Mouse (Mus musculus): ENCODE measurements around the gene Apol6. TPM values are rescaled to one million over a fixed set of nuclear protein-coding genes. Genes with fewer than 3 reads are reported as not detected.
"Not testable (repeated sequence)": the region's sequence is repeated elsewhere in the genome, so short reads cannot be mapped to it uniquely, and the experiment has no call there.

Gene Apol6
- total RNA-seq, 1 experiment from 2014 or later = not detected

DNA sequence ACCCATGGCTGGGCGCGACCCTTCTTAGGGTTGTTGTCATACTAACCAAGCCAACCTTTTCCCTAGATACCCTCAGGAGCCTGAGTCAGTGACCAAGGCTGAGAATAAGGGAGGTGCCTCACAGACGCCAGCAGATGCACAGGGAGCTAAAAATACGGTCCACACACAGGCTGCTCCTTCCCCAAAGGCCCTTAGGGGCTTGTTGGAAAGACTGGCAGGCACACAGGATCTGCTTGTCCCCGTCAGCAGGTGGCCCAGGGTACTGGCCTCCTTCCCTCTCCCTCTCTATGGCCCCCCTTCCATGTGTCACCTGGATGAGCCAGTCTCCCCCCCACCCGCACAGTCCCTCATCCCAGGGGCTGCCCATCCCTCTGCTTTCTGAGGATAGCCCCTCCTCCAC, 16.9 kb upstream of the Apol6 start:
- ATAC-seq (replicated peaks; ENCODE audit: insufficient number of reproducible peaks, low FRiP score, low TSS enrichment, poor library complexity, severe bottlenecking) = no peak

DNA sequence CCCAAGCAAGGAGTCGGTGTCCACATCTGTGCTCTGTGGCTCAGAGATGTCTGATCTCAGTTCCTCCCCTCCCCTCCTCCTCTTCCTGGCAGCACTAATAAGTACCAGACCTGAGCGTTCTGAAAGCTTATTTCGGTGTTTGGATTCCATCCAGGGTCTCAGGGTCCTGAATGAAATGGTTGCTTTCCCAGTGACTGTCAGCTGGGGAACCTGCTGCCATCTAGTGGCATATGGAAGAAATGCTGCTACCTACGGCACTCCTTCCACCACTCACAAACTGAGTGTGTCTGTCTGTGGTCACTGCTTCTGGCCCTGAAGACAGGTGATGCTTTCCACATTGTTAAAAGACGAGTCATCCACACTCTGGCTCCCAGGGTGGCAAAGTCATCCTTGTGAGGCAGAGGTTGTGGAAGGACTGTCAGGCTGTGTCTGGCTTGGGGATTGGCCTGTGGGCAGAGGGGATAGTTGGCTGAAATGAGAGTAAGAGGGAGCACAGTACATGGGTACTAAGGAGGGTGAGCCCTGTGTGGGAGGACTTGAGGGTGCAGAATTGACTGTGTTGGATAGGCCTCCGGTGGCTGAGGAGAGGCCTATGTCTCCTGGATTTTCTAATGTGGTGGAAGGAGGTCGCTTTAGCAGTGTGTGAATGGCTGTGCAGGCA, 15.1 kb upstream of the Apol6 start:
- ATAC-seq (replicated peaks; ENCODE audit: insufficient number of reproducible peaks, low FRiP score, low TSS enrichment, poor library complexity, severe bottlenecking) = peak; percentile 58

DNA sequence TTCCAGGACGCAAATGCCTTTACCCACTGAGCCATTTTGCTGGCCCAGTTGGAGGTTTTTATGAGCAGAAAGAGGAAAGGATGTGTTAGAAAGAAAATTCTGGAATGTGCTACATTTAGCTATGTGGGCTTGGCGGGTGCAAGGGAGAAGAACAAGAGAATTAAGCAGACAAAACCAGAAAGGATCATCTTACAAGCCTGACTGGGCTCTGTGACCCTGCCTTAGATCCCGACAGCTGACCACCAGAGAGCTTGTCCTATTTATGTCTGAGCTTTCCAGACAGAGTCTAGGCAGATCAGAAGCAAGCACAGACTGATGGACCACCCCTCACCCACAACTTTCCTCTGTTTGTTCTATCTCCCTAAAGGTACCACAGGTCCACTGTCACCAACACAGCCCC, 13.3 kb upstream of the Apol6 start:
- no peak for ATAC-seq (replicated peaks; ENCODE audit: insufficient number of reproducible peaks, low FRiP score, low TSS enrichment, poor library complexity, severe bottlenecking)

DNA sequence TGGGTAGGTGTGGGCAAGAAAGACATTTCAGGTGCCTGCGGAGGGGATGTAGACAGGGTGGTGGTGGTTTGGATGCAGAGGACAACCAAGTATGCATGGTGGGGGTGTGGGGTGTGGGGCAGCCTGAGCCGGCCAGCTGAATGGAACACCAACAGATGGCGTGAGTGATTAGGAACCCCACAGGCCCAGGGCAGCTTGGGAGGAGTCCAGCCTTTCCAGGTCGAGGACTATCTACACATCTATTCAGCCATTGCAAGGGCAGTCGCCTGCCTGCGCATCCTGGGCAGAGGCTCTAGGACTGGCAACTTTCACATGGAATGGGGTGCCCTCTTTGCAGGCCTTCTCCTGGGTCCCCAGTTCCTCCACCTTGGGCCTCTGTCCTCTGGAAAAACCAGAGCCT, 10.0 kb upstream of the Apol6 start:
- ATAC-seq (replicated peaks; ENCODE audit: insufficient number of reproducible peaks, low FRiP score, low TSS enrichment, poor library complexity, severe bottlenecking) = no peak

GRCm38 (mm10) chr15:77035643-77036042, 8.9 kb upstream of the Apol6 start:
- ATAC-seq (replicated peaks; ENCODE audit: insufficient number of reproducible peaks, low FRiP score, low TSS enrichment, poor library complexity, severe bottlenecking) = no peak

DNA sequence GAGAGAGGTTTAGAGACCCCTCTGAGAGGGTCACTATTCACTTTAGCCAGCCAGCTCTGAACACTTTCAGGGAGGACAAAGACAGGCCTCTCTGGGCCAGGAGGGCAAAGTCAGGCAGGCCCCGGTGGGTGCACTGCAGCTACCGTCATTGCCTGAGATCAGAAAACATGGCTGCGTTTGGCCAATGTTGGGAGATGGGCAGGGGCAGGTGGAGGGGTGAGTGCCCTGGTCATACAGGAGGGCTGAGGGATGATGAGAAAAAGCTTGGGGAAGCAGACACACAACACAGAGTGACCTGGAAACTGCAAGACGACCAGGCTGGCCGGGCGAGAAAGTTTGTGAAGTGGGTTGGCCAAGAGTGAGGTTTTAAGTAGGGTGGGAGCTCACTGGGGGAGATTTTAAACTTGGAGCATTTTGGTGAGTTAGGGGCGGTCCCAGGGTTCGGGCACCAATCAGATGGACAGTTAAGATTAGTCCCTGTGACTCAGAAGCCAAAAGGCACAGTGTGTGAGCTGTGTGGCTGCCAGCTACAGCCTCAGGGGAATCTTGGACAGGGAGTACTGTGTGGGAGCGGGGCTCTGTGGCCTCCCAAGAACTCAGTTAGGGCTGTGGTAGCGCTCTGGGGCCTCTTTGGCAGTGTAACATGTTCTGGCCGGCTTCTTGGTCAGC, 8.1 kb upstream of the Apol6 start:
- ATAC-seq (replicated peaks; ENCODE audit: insufficient number of reproducible peaks, low FRiP score, low TSS enrichment, poor library complexity, severe bottlenecking) = no peak

- ATAC-seq (replicated peaks; ENCODE audit: insufficient number of reproducible peaks, low FRiP score, low TSS enrichment, poor library complexity, severe bottlenecking) = no peak
Observed at GRCm38 (mm10) chr15:77036989-77037277, 7.6 kb upstream of the Apol6 start.

DNA sequence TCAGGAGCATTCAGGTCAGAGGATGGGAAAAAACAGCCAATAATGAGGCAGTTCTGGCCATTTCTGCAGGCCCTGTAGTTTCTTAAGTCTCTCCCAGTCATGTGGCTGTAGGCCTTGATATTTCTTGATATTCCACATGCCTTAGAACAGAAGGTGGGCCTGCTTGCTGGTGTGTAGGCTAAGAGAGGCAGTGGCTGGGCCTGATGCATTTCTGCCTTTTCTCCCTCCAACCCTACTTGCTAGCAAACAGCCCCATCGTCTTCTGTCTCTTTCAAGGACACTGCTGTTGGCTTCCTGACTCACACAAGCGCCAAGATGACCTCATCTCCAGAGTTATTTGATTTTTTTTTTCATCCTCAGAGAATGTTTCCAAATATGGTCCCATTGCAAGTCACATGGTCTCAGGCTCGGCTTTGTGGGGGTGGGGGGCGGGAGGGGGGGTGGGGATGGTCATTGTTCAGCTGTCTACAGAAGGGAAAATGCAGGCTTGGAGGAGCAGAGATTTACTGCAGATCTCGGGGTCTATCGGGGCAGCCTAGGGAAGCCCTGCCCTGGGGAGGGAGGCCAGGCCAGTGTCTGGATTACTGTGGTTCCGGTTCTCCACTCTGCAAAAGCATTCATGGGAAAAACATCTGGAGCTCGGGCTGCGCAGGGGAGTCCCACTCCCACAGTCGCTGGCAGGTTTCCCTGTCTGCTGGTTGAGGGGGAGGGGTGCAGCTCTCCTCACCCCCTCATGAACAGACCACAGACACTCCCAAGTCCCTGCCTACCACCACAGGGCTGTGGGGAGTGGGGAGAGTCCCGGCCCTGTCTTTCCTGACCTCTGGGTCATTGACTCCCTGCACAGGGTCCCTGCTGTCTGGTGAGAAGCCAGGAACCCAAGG, 7.0 kb upstream of the Apol6 start:
- no peak for ATAC-seq (replicated peaks; ENCODE audit: insufficient number of reproducible peaks, low FRiP score, low TSS enrichment, poor library complexity, severe bottlenecking)

- ATAC-seq (replicated peaks; ENCODE audit: insufficient number of reproducible peaks, low FRiP score, low TSS enrichment, poor library complexity, severe bottlenecking) = no peak
Observed at GRCm38 (mm10) chr15:77039211-77039700, 5.3 kb upstream of the Apol6 start.

DNA sequence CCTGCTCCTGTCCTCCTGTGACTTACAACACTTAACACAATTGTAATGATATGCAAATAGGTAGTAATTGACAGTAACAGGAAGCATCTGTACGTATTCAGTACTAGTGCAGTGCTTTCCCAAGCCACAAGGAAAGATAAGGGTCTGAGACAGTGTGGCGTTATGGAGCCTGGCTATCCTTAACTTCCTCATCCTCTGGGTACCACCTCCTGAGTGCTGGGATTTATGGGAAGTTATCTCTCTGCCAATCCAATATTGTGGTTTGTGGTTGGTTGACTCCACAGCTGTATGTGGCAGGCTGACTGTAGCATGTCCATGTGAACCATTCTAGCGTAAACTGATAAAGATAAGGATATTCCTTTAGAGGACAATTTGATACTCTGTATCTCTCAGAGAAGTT, 3.7 kb upstream of the Apol6 start:
- ATAC-seq (replicated peaks; ENCODE audit: insufficient number of reproducible peaks, low FRiP score, low TSS enrichment, poor library complexity, severe bottlenecking) = no peak

DNA sequence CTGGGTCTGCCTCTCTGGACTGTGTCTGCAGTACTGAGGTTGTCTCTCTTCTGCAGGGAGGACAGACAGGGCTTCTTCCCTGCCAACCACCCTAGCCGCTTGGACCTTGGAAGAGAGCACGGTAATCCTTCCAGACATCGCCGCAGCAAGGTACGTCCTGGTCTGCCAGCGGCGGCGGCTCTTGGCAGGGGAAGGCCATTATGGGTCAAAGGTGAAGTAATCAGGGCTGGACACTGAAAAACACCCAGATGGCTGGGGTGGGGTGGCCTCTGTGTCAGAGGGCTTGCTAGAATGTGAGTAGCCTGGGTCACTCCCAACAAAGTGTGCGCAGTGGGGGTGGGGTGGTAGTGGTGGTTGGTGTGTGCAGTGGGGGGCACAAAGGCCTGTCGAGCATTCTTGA, 1.1 kb downstream of the Apol6 start:
- no peak for ATAC-seq (replicated peaks; ENCODE audit: insufficient number of reproducible peaks, low FRiP score, low TSS enrichment, poor library complexity, severe bottlenecking)

- ATAC-seq (replicated peaks; ENCODE audit: insufficient number of reproducible peaks, low FRiP score, low TSS enrichment, poor library complexity, severe bottlenecking) = no peak
Observed at GRCm38 (mm10) chr15:77050570-77050969, 6.0 kb downstream of the Apol6 start, which contains the start of gene Mb. TSS of gene Mb (minus strand) at chr15:77050670.

- no peak for ATAC-seq (replicated peaks; ENCODE audit: insufficient number of reproducible peaks, low FRiP score, low TSS enrichment, poor library complexity, severe bottlenecking)
Observed at GRCm38 (mm10) chr15:77052176-77052575, 7.6 kb downstream of the Apol6 start.

GRCm38 (mm10) chr15:77053021-77053420, 8.5 kb downstream of the Apol6 start:
- no peak for ATAC-seq (replicated peaks; ENCODE audit: insufficient number of reproducible peaks, low FRiP score, low TSS enrichment, poor library complexity, severe bottlenecking)

GRCm38 (mm10) chr15:77054611-77055175, 10.2 kb downstream of the Apol6 start:
- no peak for ATAC-seq (replicated peaks; ENCODE audit: insufficient number of reproducible peaks, low FRiP score, low TSS enrichment, poor library complexity, severe bottlenecking)

DNA sequence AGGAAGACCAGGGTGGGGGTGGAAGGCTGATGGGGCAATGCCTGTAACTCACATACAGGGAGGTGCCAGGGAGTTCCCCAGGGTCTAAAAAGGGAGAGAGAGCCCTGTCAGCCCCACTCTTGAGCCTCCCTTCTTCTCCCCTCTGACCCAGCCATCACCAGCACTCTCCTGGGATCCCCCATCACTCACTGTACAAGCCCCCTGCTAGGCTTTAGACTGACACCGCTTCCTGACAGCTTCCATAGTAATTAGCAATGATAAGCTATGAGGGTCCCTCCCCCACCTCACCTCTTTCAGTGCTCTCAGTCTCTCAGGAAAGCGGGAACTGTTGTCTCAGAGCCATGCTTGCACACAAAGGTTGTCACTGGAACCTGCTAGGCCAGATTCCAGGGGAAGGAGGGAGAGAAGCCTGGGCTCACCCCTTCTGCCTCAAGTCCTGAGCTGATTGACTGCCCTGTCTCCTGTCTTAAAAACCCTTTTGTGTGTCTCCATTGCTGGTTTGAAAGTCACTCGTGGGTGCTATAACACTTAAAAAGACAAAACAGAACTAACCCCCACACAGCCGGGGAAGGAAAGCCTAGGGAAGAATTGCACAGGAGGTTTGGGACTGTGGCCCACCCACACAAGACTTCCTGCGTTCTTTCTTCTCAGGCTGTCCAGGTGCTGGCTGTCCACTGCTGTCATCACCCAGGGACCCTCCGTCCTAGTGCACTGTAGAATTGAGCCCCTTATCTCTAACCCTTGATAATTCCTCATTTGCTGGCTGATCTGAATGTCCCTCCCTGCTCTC, 11.7 kb downstream of the Apol6 start:
- ATAC-seq (replicated peaks; ENCODE audit: insufficient number of reproducible peaks, low FRiP score, low TSS enrichment, poor library complexity, severe bottlenecking) = no peak

GRCm38 (mm10) chr15:77056791-77057051, 12.2 kb downstream of the Apol6 start:
- ATAC-seq (replicated peaks; ENCODE audit: insufficient number of reproducible peaks, low FRiP score, low TSS enrichment, poor library complexity, severe bottlenecking) = no peak

GRCm38 (mm10) chr15:77058566-77058965, 14.0 kb downstream of the Apol6 start:
- no peak for ATAC-seq (replicated peaks; ENCODE audit: insufficient number of reproducible peaks, low FRiP score, low TSS enrichment, poor library complexity, severe bottlenecking)

DNA sequence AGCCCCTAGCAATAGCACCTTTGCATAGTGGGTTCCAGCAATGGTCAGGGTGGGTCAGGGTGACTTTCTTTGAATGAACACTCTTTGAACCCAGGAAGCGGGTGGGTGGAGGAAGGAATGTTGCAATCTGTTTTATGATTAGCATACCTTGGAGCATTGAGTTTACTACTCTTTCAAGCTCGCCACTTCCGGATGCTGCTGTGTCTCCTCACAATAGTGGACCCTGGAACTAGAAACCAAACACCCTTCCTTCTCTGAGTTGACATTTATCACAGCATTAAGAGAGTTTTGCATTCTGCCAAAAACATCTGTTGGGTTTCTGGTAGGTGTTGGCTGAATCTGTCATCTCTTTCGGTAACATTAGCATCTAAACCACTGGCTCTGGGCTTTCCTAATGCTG, 14.9 kb downstream of the Apol6 start:
- ATAC-seq (replicated peaks; ENCODE audit: insufficient number of reproducible peaks, low FRiP score, low TSS enrichment, poor library complexity, severe bottlenecking) = not testable (repeated sequence)

All from monocyte, adult 5-6 weeks (primary cell).